Mouse (Mus musculus): ENCODE measurements at regions not wholly inside any gene's neighbourhood (a gene's known extent, or its start where the extent isn't known, plus 50 kb on each side); places are given as distances from the start of the nearest gene placed in this dataset.

- no peak for DNase-seq
These were observed 328.3 kb downstream of the Klf6 start for GRCm38 (mm10) chr13:6189566-6189965.

- DNase-seq, result no peak
These were observed 330.1 kb downstream of the Klf6 start for GRCm38 (mm10) chr13:6191186-6191914.

GRCm38 (mm10) chr13:6191915-6192295, 330.6 kb downstream of the Klf6 start:
- no peak for DNase-seq

GRCm38 (mm10) chr13:6196690-6197089, 335.4 kb downstream of the Klf6 start:
- DNase-seq, result no peak

GRCm38 (mm10) chr13:6199107-6199506, 337.8 kb downstream of the Klf6 start:
- DNase-seq, result no peak

- no peak for DNase-seq
These were observed 340.2 kb downstream of the Klf6 start for GRCm38 (mm10) chr13:6201516-6201915.

- DNase-seq, result no peak
These were observed 343.1 kb upstream of the Pitrm1 start for GRCm38 (mm10) chr13:6204801-6205200.

- no peak for DNase-seq
These were observed 335.4 kb upstream of the Pitrm1 start for GRCm38 (mm10) chr13:6212550-6212949.

- no peak for DNase-seq
These were observed 333.8 kb upstream of the Pitrm1 start for GRCm38 (mm10) chr13:6214189-6214588.

GRCm38 (mm10) chr13:6226087-6226643, 321.8 kb upstream of the Pitrm1 start:
- no peak for DNase-seq

- no peak for DNase-seq
These were observed 319.7 kb upstream of the Pitrm1 start for GRCm38 (mm10) chr13:6228278-6228677.

- DNase-seq, result no peak
These were observed 312.6 kb upstream of the Pitrm1 start for GRCm38 (mm10) chr13:6235394-6235793.

GRCm38 (mm10) chr13:6236503-6236902, 311.4 kb upstream of the Pitrm1 start:
- no peak for DNase-seq

- DNase-seq, result no peak
These were observed 310.7 kb upstream of the Pitrm1 start for GRCm38 (mm10) chr13:6237201-6237600.

- no peak for DNase-seq
These were observed 307.1 kb upstream of the Pitrm1 start for GRCm38 (mm10) chr13:6240855-6241254.

- no peak for DNase-seq
These were observed 306.4 kb upstream of the Pitrm1 start for GRCm38 (mm10) chr13:6241472-6242123.

GRCm38 (mm10) chr13:6250106-6250505, 297.8 kb upstream of the Pitrm1 start:
- no peak for DNase-seq

GRCm38 (mm10) chr13:6251025-6251862, 296.7 kb upstream of the Pitrm1 start:
- no peak for DNase-seq

GRCm38 (mm10) chr13:6252100-6252499, 295.8 kb upstream of the Pitrm1 start:
- no peak for DNase-seq

GRCm38 (mm10) chr13:6255303-6255702, 292.6 kb upstream of the Pitrm1 start:
- no peak for DNase-seq

GRCm38 (mm10) chr13:6255728-6256496, 292.0 kb upstream of the Pitrm1 start:
- DNase-seq, result no peak

GRCm38 (mm10) chr13:6258456-6258855, 289.5 kb upstream of the Pitrm1 start:
- no peak for DNase-seq

All from cerebellum, adult 18-20 months (tissue).